Mouse (Mus musculus) bone marrow macrophage, adult 2 months (primary cell): ENCODE results near the gene Cd72.

ENCODE experiments used
- CTCF ChIP-seq: IDR thresholded peaks from 2 replicates; pipeline ENCODE4 v1.5.1; 2012; ENCODE audit warnings: low read depth, mild to moderate bottlenecking, low read length, moderate library complexity
- POLR2A ChIP-seq: IDR thresholded peaks from 2 replicates; pipeline ENCODE4 v1.6.1; 2012; ENCODE audit warnings: mild to moderate bottlenecking, low read depth, low read length, borderline replicate concordance

DNA sequence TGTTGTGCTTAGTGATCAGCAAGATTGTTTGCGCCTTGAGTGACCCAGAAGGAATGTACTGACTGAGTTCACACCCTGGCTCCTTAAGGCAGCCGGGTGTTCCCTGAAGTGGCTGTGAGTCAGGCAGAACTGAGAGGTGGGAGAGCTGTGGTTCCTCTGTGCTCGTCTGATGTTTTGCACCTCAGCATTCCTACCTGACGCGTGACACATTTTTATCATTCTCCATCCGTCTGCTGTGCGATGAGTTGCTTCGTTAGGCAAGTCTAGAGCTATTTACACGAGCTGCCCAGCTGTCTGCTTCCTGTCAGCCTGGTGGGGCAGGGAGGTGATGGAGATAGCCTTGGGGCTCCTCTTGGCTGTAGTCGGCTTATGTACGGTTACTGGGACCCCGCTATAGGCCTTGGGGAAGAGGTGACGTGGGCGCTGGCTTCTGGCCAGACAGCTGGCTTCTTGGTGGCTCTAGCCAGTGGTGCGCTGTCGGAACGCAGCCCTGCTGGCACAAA lies 55.5 kb downstream of the Cd72 start:
- TF ChIP-seq POLR2A (no peak), CTCF (no peak)
